Mouse (Mus musculus) ES-E14 (cell line): Measurements from ENCODE around the gene Fam57a.

Experiments
- CHD2 ChIP-seq: IDR thresholded peaks from 2 replicates; pipeline ENCODE4 v1.6.1; 2014; ENCODE audit warnings: mild to moderate bottlenecking, low read depth, low read length, inconsistent platforms
- HCFC1 ChIP-seq: IDR thresholded peaks from 2 replicates; pipeline ENCODE4 v1.6.1; 2012; ENCODE audit warnings: low read length, inconsistent platforms, borderline replicate concordance; ENCODE audit not compliant: insufficient read depth
- MAFK ChIP-seq: IDR thresholded peaks from 2 replicates; pipeline ENCODE4 v1.6.1; 2014; ENCODE audit warnings: mild to moderate bottlenecking, low read depth, low read length, inconsistent platforms; ENCODE audit not compliant: insufficient read depth
- ZC3H11A ChIP-seq: IDR thresholded peaks from 2 replicates; pipeline ENCODE4 v1.6.1; 2012; ENCODE audit warnings: low read depth, mild to moderate bottlenecking, inconsistent platforms, low read length, borderline replicate concordance
- ZNF384 ChIP-seq: IDR thresholded peaks from 2 replicates; pipeline ENCODE4 v1.6.1; 2012; ENCODE audit warnings: low read depth, low read length, inconsistent platforms

GRCm38 (mm10) chr11:76216681-76217389, 37.4 kb downstream of the Fam57a start:
- 0 out of 2 replicates have a peak, but pooled peaks have one; percentile 24 for TF ChIP-seq HCFC1
- no peak for TF ChIP-seq ZC3H11A
- TF ChIP-seq ZNF384: no peak
- TF ChIP-seq MAFK: no peak
- TF ChIP-seq CHD2: peak; percentile 60; the same call in 1 of the 2 replicates
